1 mouse cellular context compared by ENCODE assay signal in the genomic region with DNA sequence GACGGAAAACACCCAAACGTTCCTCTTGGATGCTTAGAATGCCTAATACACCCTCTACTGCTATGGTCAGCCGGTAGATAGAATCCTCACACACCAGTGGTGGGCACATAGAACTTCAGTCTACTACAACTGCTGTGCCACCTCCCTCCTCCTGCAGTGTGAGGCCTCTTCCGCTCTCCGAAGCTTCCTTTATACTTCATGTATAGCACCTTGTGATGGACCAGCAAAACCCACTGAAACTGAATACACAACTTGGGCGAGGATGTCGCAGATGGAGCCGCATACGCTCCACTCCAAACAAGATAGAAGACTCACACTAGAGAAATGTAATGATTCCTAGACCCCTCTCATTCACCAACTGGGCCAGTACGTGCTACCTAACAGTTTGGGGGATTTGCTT.
A peak's percentile ranks its signal among the peaks of the same experiment; 100 is the strongest.
TF ChIP-seq lines count a peak whose summit lies in the region.

No protein-coding gene starts in this region.

TF ChIP-seq in CH12.LX, 34 proteins besides CTCF, POLR2A, EP300 and RAD21 (continued from another document):
- no peak for TF ChIP-seq RCOR1 (conservative IDR thresholded peaks at IDR 0.05; ENCODE audit: low read depth, low read length)
- TF ChIP-seq KAT2A (IDR thresholded peaks at IDR 0.05; ENCODE audit: insufficient replicate concordance, low read length), result no peak
- no peak for TF ChIP-seq USF1 (IDR thresholded peaks at IDR 0.05; ENCODE audit: low read depth, low read length)
- 0 out of 2 replicates have a peak, but pooled peaks have one; percentile 4 for TF ChIP-seq BHLHE40 (IDR thresholded peaks at IDR 0.05; ENCODE audit: low read depth, low read length)
- TF ChIP-seq ETS1 (conservative IDR thresholded peaks at IDR 0.05; ENCODE audit: low read depth, low read length), result no peak
TF ChIP-seq in CH12.LX: peak in this region for 7.
